Mouse (Mus musculus) B cell, adult (primary cell): ENCODE results near the gene Btla. TPM values are rescaled to one million over a fixed set of nuclear protein-coding genes. Genes with fewer than 3 reads are reported as not detected.

Source experiments
- total RNA-seq: library from RNA; stranded (reverse); gene quantifications from 4 replicates; pipeline ENCODE4 v1.2.4, GENCODE M21; 2023; ENCODE audit not compliant: inconsistent age

The Btla gene
- total RNA-seq = 323 to 360 TPM (median 332 TPM) in 4 replicates

DNA sequence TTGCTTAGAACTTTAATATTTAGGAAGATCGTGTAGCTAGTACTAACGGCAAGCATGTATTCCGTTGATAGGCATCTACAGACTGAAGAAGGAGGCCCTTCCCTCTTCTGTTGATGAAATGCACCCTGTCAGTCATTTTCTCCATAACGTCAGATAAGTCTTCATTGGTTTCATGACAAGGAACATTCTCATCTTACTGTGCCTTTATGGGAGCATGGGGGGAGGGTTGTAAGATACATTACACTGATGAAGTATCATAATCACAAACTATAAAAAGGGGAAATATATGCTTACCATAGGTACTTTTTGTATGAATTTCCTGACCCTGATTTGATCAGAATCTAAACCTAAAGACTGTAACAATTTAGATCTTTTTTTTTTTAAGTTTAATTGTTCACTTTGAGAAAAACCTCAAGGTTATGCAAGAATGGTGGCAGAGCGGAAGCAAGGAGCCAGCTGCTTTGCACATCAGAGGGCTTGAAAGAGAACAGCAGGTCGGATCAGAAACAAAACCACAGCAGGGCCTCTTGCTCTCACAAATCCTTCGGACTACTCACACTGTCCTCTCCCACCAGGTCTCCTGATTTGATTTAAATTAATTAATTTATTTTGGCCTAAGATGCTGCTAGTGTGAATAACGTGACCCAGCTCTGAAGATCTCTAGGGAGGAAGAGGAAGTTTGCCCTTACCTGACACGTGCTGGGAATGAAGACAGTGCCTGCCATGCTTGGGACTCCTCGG lies at the start of gene Btla:
TSS of gene Btla (plus strand) at position 668 of the 741 bp plus-strand sequence.

Other genes starting within 250 kb of the Btla start
- gene Ccdc80, start 130.9 kb upstream of the Btla start, total RNA-seq = 0.27 to 0.90 TPM in 2 of 4 replicates, not detected in the others
- 22.4 to 27.2 TPM (median 24.7 TPM) in 4 replicates for gene Slc35a5, start 65.6 kb upstream of the Btla start, total RNA-seq
- 37.0 to 50.1 TPM (median 47.7 TPM) in 4 replicates for gene Atg3, start 65.5 kb upstream of the Btla start, total RNA-seq
- gene Cd200, start 184.7 kb downstream of the Btla start, total RNA-seq = 44.8 to 64.0 TPM (median 54.7 TPM) in 4 replicates